Mouse (Mus musculus): ENCODE results near the gene Olfr329-ps. TPM values are rescaled to one million over a fixed set of nuclear protein-coding genes. Genes with fewer than 3 reads are reported as not detected.

Olfr329-ps gene
- 0.28 and 2.0 TPM in 2 replicates for polyA plus RNA-seq (2015; fragmentation: Nextera tagmentation; extraction: Ambion mirVana)

DNA sequence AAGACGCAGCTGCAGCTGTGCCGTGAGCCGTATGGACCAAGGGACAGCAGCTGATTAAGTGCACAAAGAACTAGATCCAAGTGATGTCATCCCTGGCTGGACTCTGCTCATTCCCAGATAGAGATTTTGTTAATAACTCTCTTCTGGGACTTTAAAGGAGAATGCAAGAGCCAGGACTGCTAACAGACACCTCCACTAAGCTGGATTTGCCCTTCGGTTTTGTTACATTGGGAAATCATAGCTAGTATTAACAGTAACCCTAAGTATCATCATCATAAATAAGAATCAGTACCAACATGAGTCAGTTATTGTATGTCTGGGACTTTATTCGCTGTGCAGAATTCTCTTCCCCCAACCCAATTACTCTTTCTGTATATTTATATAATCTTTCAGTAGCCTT is at the start of gene Olfr329-ps:
TSS of gene Olfr329-ps (minus strand) at position 101 of the 400 bp plus-strand sequence.

DNA sequence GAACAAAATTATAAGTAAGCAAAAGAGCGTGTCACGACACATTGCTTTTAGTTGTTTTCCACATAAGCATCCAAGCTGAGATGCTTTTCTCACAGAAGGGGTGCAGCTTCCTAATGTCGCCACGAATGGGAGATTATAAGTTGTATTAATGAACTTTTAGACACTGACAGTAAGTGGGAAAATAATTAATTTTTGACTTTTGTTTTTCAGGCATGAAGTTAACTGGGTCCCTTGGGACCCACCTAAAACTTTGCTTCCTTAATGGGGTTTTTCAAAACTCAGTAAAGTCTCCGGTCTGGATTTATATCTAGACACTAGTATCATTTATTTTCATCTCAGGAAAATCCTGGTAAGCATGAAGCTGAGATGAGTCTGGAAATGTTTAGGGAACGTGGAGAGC is 48.6 kb upstream of the Olfr329-ps start, which contains the start of gene Olfr324:
TSS of gene Olfr324 (plus strand) at position 301 of the 400 bp plus-strand sequence.

DNA sequence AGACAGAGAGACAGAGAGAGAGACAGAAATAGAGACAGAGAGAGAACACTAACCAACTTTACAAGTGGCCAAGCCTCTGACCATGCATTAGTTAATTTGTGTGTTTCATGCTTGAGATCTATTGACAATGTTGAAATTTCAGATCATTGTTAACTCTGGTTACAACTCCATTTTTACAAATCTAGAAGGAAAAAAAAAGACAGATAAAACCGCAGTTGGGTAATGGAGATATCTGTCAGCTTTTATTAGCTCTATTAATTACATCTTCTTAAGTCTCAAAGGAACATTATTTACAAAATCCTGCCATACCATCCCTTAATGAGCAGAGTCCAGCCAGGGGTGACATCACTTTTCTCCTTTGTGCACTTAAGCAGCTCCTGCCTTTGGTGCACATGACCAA is 31.2 kb upstream of the Olfr329-ps start, which contains the start of gene Olfr325:
TSS of gene Olfr325 (plus strand) at position 301 of the 400 bp plus-strand sequence.

DNA sequence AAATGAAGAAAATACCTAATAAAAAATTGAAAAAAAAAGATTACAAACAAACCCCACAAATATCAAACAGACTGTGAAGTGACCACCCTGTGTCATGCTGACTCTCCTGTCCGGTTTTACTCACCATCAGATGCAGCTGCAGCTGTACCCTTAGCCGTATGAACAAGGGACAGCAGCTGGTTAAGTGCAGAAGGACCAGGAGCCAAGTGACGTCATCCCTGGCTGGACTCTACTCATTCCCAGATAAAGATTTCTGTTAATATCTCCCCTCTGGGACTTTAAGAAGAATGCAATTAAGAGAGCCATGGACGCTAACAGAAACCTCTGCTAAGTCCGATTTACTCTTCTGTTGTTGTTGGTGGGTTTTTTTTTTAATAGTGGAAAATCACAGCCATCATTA is 24.2 kb upstream of the Olfr329-ps start, which contains the start of gene Olfr224:
TSS of gene Olfr224 (minus strand) at position 149 of the 400 bp plus-strand sequence.

DNA sequence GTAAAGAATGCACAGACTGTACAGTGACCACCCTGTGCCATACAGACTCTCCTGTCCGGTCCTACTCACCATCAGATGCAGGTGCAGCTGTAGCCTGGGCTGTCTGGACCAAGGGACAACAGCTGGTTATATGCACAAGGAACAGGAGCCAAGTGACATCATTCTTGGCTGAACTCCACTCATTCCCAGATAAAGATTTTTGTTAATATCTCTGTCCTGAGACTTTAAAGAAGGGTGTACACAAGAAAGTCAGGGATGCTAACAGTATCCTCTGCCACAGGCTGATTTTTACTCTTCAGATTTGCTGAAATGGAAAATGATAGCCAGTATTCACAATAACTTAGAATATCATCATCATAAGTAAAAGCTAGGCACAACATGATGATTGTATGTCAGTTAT is 9.3 kb upstream of the Olfr329-ps start, which contains the start of gene Olfr328:
TSS of gene Olfr328 (minus strand) at position 101 of the 400 bp plus-strand sequence.

DNA sequence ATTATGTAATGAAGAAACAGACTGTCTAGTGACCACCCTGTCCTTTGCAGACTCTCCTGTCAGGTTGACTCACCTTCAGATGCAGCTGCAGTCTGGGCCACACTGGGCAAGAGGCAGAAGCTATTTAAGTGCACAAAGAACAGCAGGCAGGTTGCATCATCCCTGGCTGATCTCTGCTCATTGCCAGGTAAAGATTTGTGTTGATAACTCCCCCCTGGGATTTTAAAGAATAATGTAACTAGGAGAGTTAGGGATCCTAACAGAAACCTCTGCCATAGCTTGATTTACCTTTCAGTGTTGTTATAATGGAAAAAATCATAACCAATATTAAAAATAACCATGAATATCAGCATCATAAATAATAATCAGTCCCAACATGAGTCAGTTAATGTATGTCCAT is 11.5 kb downstream of the Olfr329-ps start, which contains the start of gene Olfr330:
TSS of gene Olfr330 (minus strand) at position 101 of the 400 bp plus-strand sequence.

DNA sequence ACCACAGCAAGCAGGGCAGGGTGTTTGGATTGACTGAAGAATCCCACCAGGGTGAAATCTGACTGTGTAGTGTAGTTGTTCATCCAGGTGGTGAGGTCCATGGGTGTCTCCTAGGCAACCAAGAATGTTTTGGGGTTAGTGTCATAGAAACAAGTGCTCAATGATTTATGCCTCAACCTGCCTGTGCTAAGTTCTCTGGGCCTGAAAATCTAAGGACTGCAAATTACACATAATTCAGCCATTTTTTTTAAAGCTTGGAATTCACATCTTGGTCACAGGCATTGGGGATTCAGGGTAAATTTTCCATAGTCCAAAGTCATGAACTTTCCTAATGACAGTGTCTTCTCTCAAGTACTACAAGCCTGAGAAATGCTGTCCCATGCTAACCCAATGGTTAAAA is 43.8 kb downstream of the Olfr329-ps start, which contains the start of gene Olfr331:
TSS of gene Olfr331 (minus strand) at position 101 of the 400 bp plus-strand sequence.

DNA sequence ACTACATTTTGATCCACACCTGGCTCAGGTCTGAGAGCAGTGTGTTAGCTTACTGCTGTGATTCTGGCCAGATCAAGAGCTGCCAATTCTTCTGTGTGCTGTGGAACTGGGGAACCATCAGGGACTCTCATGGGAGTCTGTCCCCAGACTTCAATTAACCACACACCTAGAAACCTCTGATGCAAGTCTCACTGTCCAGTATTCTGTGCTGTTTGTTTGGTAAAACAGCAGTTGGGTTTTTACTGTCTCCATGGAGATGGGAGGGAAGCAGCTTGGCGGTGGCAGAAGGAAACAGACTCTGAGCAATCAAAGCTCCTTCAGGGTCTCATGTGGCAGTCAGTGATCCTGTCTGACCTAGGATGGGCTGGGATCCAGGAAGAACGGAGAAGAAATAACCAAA is 53.8 kb downstream of the Olfr329-ps start, which contains the start of gene Olfr332:
TSS of gene Olfr332 (minus strand) at position 101 of the 400 bp plus-strand sequence.

Other genes starting within 250 kb of the Olfr329-ps start
- gene Zfp692, start 239.4 kb downstream of the Olfr329-ps start, polyA plus RNA-seq (2015; fragmentation: Nextera tagmentation; extraction: Ambion mirVana): 6.3 and 10.3 TPM in 2 replicates
- gene Zfp672, start 216.1 kb downstream of the Olfr329-ps start, polyA plus RNA-seq (2015; fragmentation: Nextera tagmentation; extraction: Ambion mirVana): 56.5 and 56.9 TPM in 2 replicates
- gene Sh3bp5l, start 215.7 kb downstream of the Olfr329-ps start, polyA plus RNA-seq (2015; fragmentation: Nextera tagmentation; extraction: Ambion mirVana): 28.2 and 38.7 TPM in 2 replicates
- 0.40 and 6.4 TPM in 2 replicates for gene Lypd8, start 167.4 kb downstream of the Olfr329-ps start, polyA plus RNA-seq (2015; fragmentation: Nextera tagmentation; extraction: Ambion mirVana)
- not detected in 2 replicates for gene 1810065E05Rik, start 125.3 kb downstream of the Olfr329-ps start, polyA plus RNA-seq (2015; fragmentation: Nextera tagmentation; extraction: Ambion mirVana)
- gene Gm12253, start 113.9 kb downstream of the Olfr329-ps start, polyA plus RNA-seq (2015; fragmentation: Nextera tagmentation; extraction: Ambion mirVana): not detected in 2 replicates
- not detected in 2 replicates for gene Lypd9, start 93.5 kb downstream of the Olfr329-ps start, polyA plus RNA-seq (2015; fragmentation: Nextera tagmentation; extraction: Ambion mirVana)
- gene Olfr30, start 84.2 kb downstream of the Olfr329-ps start, polyA plus RNA-seq (2015; fragmentation: Nextera tagmentation; extraction: Ambion mirVana): not detected in 2 replicates
- not detected in 2 replicates for gene Olfr332, start 53.9 kb downstream of the Olfr329-ps start, polyA plus RNA-seq (2015; fragmentation: Nextera tagmentation; extraction: Ambion mirVana)
- not detected in 2 replicates for gene Olfr331, start 43.9 kb downstream of the Olfr329-ps start, polyA plus RNA-seq (2015; fragmentation: Nextera tagmentation; extraction: Ambion mirVana)
- gene Olfr330, start 11.6 kb downstream of the Olfr329-ps start, polyA plus RNA-seq (2015; fragmentation: Nextera tagmentation; extraction: Ambion mirVana): 1.7 and 4.9 TPM in 2 replicates
- 0.24 and 0.77 TPM in 2 replicates for gene Olfr328, start 9.2 kb upstream of the Olfr329-ps start, polyA plus RNA-seq (2015; fragmentation: Nextera tagmentation; extraction: Ambion mirVana)
- 0.25 TPM in 1 of 2 replicates, not detected in the other for gene Olfr224, start 24.1 kb upstream of the Olfr329-ps start, polyA plus RNA-seq (2015; fragmentation: Nextera tagmentation; extraction: Ambion mirVana)
- gene Olfr325, start 31.3 kb upstream of the Olfr329-ps start, polyA plus RNA-seq (2015; fragmentation: Nextera tagmentation; extraction: Ambion mirVana): 0.20 TPM in 1 of 2 replicates, not detected in the other
- not detected in 2 replicates for gene Olfr324, start 48.7 kb upstream of the Olfr329-ps start, polyA plus RNA-seq (2015; fragmentation: Nextera tagmentation; extraction: Ambion mirVana)
- gene 2210407C18Rik, start 69.7 kb upstream of the Olfr329-ps start, polyA plus RNA-seq (2015; fragmentation: Nextera tagmentation; extraction: Ambion mirVana): 2.0 TPM in 1 of 2 replicates, not detected in the other
- not detected in 2 replicates for gene Olfr323, start 84.1 kb upstream of the Olfr329-ps start, polyA plus RNA-seq (2015; fragmentation: Nextera tagmentation; extraction: Ambion mirVana)
- 0.20 and 1.0 TPM in 2 replicates for gene Trim58, start 94.0 kb upstream of the Olfr329-ps start, polyA plus RNA-seq (2015; fragmentation: Nextera tagmentation; extraction: Ambion mirVana)
- not detected in 2 replicates for gene Olfr322, start 112.4 kb upstream of the Olfr329-ps start, polyA plus RNA-seq (2015; fragmentation: Nextera tagmentation; extraction: Ambion mirVana)
- gene Olfr320, start 134.7 kb upstream of the Olfr329-ps start, polyA plus RNA-seq (2015; fragmentation: Nextera tagmentation; extraction: Ambion mirVana): not detected in 2 replicates
- not detected in 2 replicates for gene Olfr319, start 152.7 kb upstream of the Olfr329-ps start, polyA plus RNA-seq (2015; fragmentation: Nextera tagmentation; extraction: Ambion mirVana)
- not detected in 2 replicates for gene Olfr318, start 177.6 kb upstream of the Olfr329-ps start, polyA plus RNA-seq (2015; fragmentation: Nextera tagmentation; extraction: Ambion mirVana)
- not detected in 2 replicates for gene Olfr317, start 192.8 kb upstream of the Olfr329-ps start, polyA plus RNA-seq (2015; fragmentation: Nextera tagmentation; extraction: Ambion mirVana)
- not detected in 2 replicates for gene Olfr316, start 206.3 kb upstream of the Olfr329-ps start, polyA plus RNA-seq (2015; fragmentation: Nextera tagmentation; extraction: Ambion mirVana)
- gene Olfr315, start 226.8 kb upstream of the Olfr329-ps start, polyA plus RNA-seq (2015; fragmentation: Nextera tagmentation; extraction: Ambion mirVana): not detected in 2 replicates
- not detected in 2 replicates for gene Olfr314, start 236.5 kb upstream of the Olfr329-ps start, polyA plus RNA-seq (2015; fragmentation: Nextera tagmentation; extraction: Ambion mirVana)

Measured in adrenal gland, postnatal 0 days (tissue).